Comparison of ENCODE assay signal across 8 mouse cellular contexts in genomic region chr1:87626344-87626743, GRCm38 (mm10). TPM values are rescaled to one million over a fixed set of nuclear protein-coding genes. Genes with fewer than 3 reads are reported as not detected.
DNase-seq lines count a peak whose midpoint lies in the region; ATAC-seq and TF ChIP-seq lines count a peak whose summit lies in the region.

No protein-coding gene starts in this region.

- H3K27me3 ChIP-seq in limb, embryonic 14.5 days (ENCODE audit: control insufficient read depth, insufficient read depth, low read length): no peaks in the 10 kb centered on the region
- H3K27me3 ChIP-seq in limb, embryonic 10.5 days (ENCODE audit: low read depth, poor library complexity, severe bottlenecking): no peaks in the 10 kb centered on the region
- H3K27me3 ChIP-seq in liver, postnatal 0 days (ENCODE audit: insufficient read depth, low read length): no peaks in the 10 kb centered on the region
- H3K27me3 ChIP-seq in splenic B cell, adult 2 months (ENCODE audit: control insufficient read depth, insufficient read depth, low read length, poor library complexity, severe bottlenecking): no peaks in the 10 kb centered on the region
- no peaks in the 10 kb centered on the region for H3K27me3 ChIP-seq in midbrain, embryonic 14.5 days (ENCODE audit: control insufficient read depth, insufficient read depth, low read length)
- H3K27me3 ChIP-seq in hindbrain, embryonic 13.5 days: no peaks in the 10 kb centered on the region

- H3K4me3 ChIP-seq in limb, embryonic 14.5 days (replicated peaks; ENCODE audit: low read length): no peak overlapping the region
- no peak overlapping the region for H3K4me3 ChIP-seq in limb, embryonic 10.5 days
- no peak overlapping the region for H3K4me3 ChIP-seq in liver, postnatal 0 days (ENCODE audit: low read depth, low read length)
- H3K4me3 ChIP-seq in midbrain, embryonic 14.5 days (replicated peaks; ENCODE audit: low read depth, low read length): no peak overlapping the region
- no peak overlapping the region for H3K4me3 ChIP-seq in hindbrain, embryonic 13.5 days

- TF ChIP-seq EP300 in liver, postnatal 0 days (IDR thresholded peaks at IDR 0.05; ENCODE audit: low read depth): peak; percentile 54; the same call in 1 of the 2 replicates

- no peaks in the 10 kb centered on the region for H3K36me3 ChIP-seq in limb, embryonic 14.5 days (ENCODE audit: control insufficient read depth, insufficient read depth, low read length)
- no peaks in the 10 kb centered on the region for H3K36me3 ChIP-seq in limb, embryonic 10.5 days
- H3K36me3 ChIP-seq in liver, postnatal 0 days (replicated peaks; ENCODE audit: insufficient read depth, low read length): 0 out of 2 replicates have a peak, but pooled peaks cover 6% of the 10 kb centered on the region
- H3K36me3 ChIP-seq in splenic B cell, adult 2 months (ENCODE audit: control insufficient read depth, insufficient read depth, low read length, poor library complexity, severe bottlenecking): peaks cover 6% of the 10 kb centered on the region; the same call in 1 of the 2 replicates
- no peaks in the 10 kb centered on the region for H3K36me3 ChIP-seq in midbrain, embryonic 14.5 days (ENCODE audit: control insufficient read depth, insufficient read depth, low read length)
- H3K36me3 ChIP-seq in hindbrain, embryonic 13.5 days: no peaks in the 10 kb centered on the region

- no peak overlapping the region for H3K9ac ChIP-seq in limb, embryonic 14.5 days (ENCODE audit: low read depth, low read length, severe bottlenecking)
- no peak overlapping the region for H3K9ac ChIP-seq in liver, postnatal 0 days (replicated peaks)
- H3K9ac ChIP-seq in midbrain, embryonic 14.5 days (replicated peaks; ENCODE audit: low read length): no peak overlapping the region
- H3K9ac ChIP-seq in hindbrain, embryonic 13.5 days: no peak overlapping the region

- ATAC-seq in limb, embryonic 14.5 days (ENCODE audit: low FRiP score, low read depth): no peak
- peak; percentile 76 for ATAC-seq in liver, postnatal 0 days
- no peak for ATAC-seq in midbrain, embryonic 14.5 days (ENCODE audit: low FRiP score, low TSS enrichment)
- ATAC-seq in hindbrain, embryonic 13.5 days (ENCODE audit: low FRiP score): no peak

- TF ChIP-seq POLR2A in limb, embryonic 14.5 days (IDR thresholded peaks at IDR 0.05; ENCODE audit: borderline replicate concordance, extremely low read depth, insufficient read depth, insufficient read length): no peak

- intact Hi-C loops in heart, postnatal 10 days (cut with DNase I): no loop called here

- H3K9me3 ChIP-seq in limb, embryonic 14.5 days (ENCODE audit: control insufficient read depth, low read length): no peaks in the 10 kb centered on the region
- H3K9me3 ChIP-seq in limb, embryonic 10.5 days (replicated peaks): no peaks in the 10 kb centered on the region
- no peaks in the 10 kb centered on the region for H3K9me3 ChIP-seq in liver, postnatal 0 days (ENCODE audit: low read length)
- no peaks in the 10 kb centered on the region for H3K9me3 ChIP-seq in midbrain, embryonic 14.5 days (ENCODE audit: control insufficient read depth, low read length)
- H3K9me3 ChIP-seq in hindbrain, embryonic 13.5 days: no peaks in the 10 kb centered on the region

- DNase-seq in limb, embryonic 14.5 days (ENCODE audit: low spot score): peak; percentile 17
- DNase-seq in limb, embryonic 10.5 days (ENCODE audit: low spot score): no peak
- peak; percentile 42 to 54 for DNase-seq in heart, postnatal 10 days
- DNase-seq in liver, postnatal 0 days: peak; percentile 64
- peak; percentile 97 for DNase-seq in splenic B cell, adult 2 months (ENCODE audit: low read depth, low spot score)
- DNase-seq in right cerebral cortex, postnatal 14 days: no peak
- no peak for DNase-seq in midbrain, embryonic 14.5 days

- no peak for TF ChIP-seq CTCF in liver, postnatal 0 days (IDR thresholded peaks at IDR 0.05; ENCODE audit: low read depth)

- WGBS in limb, embryonic 14.5 days: 42% methylated on average over 2 of the region's 2 CpGs
- WGBS in limb, embryonic 10.5 days: 52% methylated on average over 2 of the region's 2 CpGs
- 15% methylated on average over 2 of the region's 2 CpGs for WGBS in liver, postnatal 0 days (ENCODE audit: insufficient replicate concordance)
- 75% methylated on average over 2 of the region's 2 CpGs for WGBS in midbrain, embryonic 14.5 days
- 68% methylated on average over 2 of the region's 2 CpGs for WGBS in hindbrain, embryonic 13.5 days

- H3K4me2 ChIP-seq in limb, embryonic 14.5 days (replicated peaks; ENCODE audit: low read depth, low read length, severe bottlenecking): no peak overlapping the region
- H3K4me2 ChIP-seq in liver, postnatal 0 days (ENCODE audit: low read depth, low read length): peak overlapping the region; percentile 30; the same call in 1 of the 2 replicates
- no peak overlapping the region for H3K4me2 ChIP-seq in midbrain, embryonic 14.5 days (ENCODE audit: low read length)
- H3K4me2 ChIP-seq in hindbrain, embryonic 13.5 days: no peak overlapping the region

- no peaks in the 10 kb centered on the region for H3K4me1 ChIP-seq in limb, embryonic 14.5 days (ENCODE audit: control insufficient read depth, insufficient read depth, low read length)
- H3K4me1 ChIP-seq in limb, embryonic 10.5 days: no peaks in the 10 kb centered on the region
- H3K4me1 ChIP-seq in liver, postnatal 0 days (ENCODE audit: insufficient read depth): peaks cover 86% of the 10 kb centered on the region
- H3K4me1 ChIP-seq in midbrain, embryonic 14.5 days (ENCODE audit: control insufficient read depth, insufficient read depth, low read length): no peaks in the 10 kb centered on the region
- H3K4me1 ChIP-seq in hindbrain, embryonic 13.5 days (replicated peaks): no peaks in the 10 kb centered on the region

- no peak overlapping the region for H3K27ac ChIP-seq in limb, embryonic 14.5 days (replicated peaks; ENCODE audit: low read depth, low read length)
- no peak overlapping the region for H3K27ac ChIP-seq in limb, embryonic 10.5 days
- peak overlapping the region; percentile 79; the same call in 1 of the 2 replicates for H3K27ac ChIP-seq in liver, postnatal 0 days (ENCODE audit: low read depth)
- no peak overlapping the region for H3K27ac ChIP-seq in midbrain, embryonic 14.5 days (replicated peaks; ENCODE audit: low read depth, low read length)
- H3K27ac ChIP-seq in hindbrain, embryonic 13.5 days: no peak overlapping the region

RNA-seq across cellular contexts. Expression of gene Inpp5d, which starts 6.2 kb away (rescaled TPM):
- polyA plus RNA-seq in limb, embryonic 14.5 days (2012; rRNA removed): 9.4 and 9.7 TPM in 2 replicates
- 5.9 and 9.8 TPM in 2 replicates for polyA plus RNA-seq in limb, embryonic 14.5 days (2014; fragmentation: Nextera tagmentation; extraction: Ambion mirVana)
- polyA plus RNA-seq in limb, embryonic 10.5 days (2016; fragmentation: Nextera tagmentation; extraction: Ambion mirVana): 2.0 and 3.9 TPM in 2 replicates
- total RNA-seq in heart, postnatal 10 days (2021): 10 to 100 TPM; 13.6 to 17.4 TPM
- 11.3 and 13.3 TPM in 2 replicates for polyA plus RNA-seq in liver, postnatal 0 days (2015; fragmentation: Nextera tagmentation; extraction: Ambion mirVana)
- polyA plus RNA-seq in midbrain, embryonic 14.5 days (2014; fragmentation: Nextera tagmentation; extraction: Ambion mirVana): 1.9 and 4.6 TPM in 2 replicates
- polyA plus RNA-seq in hindbrain, embryonic 13.5 days (2015; fragmentation: Nextera tagmentation; extraction: Ambion mirVana): 4.0 and 4.1 TPM in 2 replicates

RNA-seq across cellular contexts. Expression of gene Ngef, which starts 52.7 kb away (rescaled TPM):
- 1.8 and 1.9 TPM in 2 replicates for polyA plus RNA-seq in limb, embryonic 14.5 days (2012; rRNA removed)
- 1.0 and 1.3 TPM in 2 replicates for polyA plus RNA-seq in limb, embryonic 14.5 days (2014; fragmentation: Nextera tagmentation; extraction: Ambion mirVana)
- polyA plus RNA-seq in limb, embryonic 10.5 days (2016; fragmentation: Nextera tagmentation; extraction: Ambion mirVana): 0.23 and 0.35 TPM in 2 replicates
- total RNA-seq in heart, postnatal 10 days (2021): under 1 TPM; 0.32 to 0.36 TPM
- 5.6 and 7.9 TPM in 2 replicates for polyA plus RNA-seq in liver, postnatal 0 days (2015; fragmentation: Nextera tagmentation; extraction: Ambion mirVana)
- polyA plus RNA-seq in midbrain, embryonic 14.5 days (2014; fragmentation: Nextera tagmentation; extraction: Ambion mirVana): 13.0 and 16.6 TPM in 2 replicates
- 9.3 and 9.5 TPM in 2 replicates for polyA plus RNA-seq in hindbrain, embryonic 13.5 days (2015; fragmentation: Nextera tagmentation; extraction: Ambion mirVana)

Comparison
In these comparisons a context has a peak if more than half of its experiments do, and no peak if none do; other contexts are left out.
1. DNase-seq: peak in limb, embryonic 14.5 days (single experiment), heart, postnatal 10 days (2 of 2), liver, postnatal 0 days (single experiment) and splenic B cell, adult 2 months (single experiment); none in limb, embryonic 10.5 days (single experiment), right cerebral cortex, postnatal 14 days (single experiment) and midbrain, embryonic 14.5 days (single experiment).